Mouse (Mus musculus): Measurements from ENCODE around the gene Rhobtb1.

GRCm38 (mm10) chr10:69107253-69107652 is 44.0 kb upstream of the Rhobtb1 start:
- TF ChIP-seq CTCF (IDR thresholded peaks at IDR 0.05; ENCODE audit: extremely low read depth, insufficient read depth, low read length) (no peak), POLR2A (IDR thresholded peaks at IDR 0.05; ENCODE audit: extremely low read depth, insufficient read depth, low read length) (no peak)

All from cortical plate, adult 2 months (tissue).